Mouse (Mus musculus): ENCODE measurements around the gene Hmgcr. TPM values are rescaled to one million over a fixed set of nuclear protein-coding genes. Genes with fewer than 3 reads are reported as not detected.

The Hmgcr gene
- polyA plus RNA-seq (2015; fragmentation: Nextera tagmentation; extraction: Ambion mirVana), result 74.6 and 78.9 TPM in 2 replicates

DNA sequence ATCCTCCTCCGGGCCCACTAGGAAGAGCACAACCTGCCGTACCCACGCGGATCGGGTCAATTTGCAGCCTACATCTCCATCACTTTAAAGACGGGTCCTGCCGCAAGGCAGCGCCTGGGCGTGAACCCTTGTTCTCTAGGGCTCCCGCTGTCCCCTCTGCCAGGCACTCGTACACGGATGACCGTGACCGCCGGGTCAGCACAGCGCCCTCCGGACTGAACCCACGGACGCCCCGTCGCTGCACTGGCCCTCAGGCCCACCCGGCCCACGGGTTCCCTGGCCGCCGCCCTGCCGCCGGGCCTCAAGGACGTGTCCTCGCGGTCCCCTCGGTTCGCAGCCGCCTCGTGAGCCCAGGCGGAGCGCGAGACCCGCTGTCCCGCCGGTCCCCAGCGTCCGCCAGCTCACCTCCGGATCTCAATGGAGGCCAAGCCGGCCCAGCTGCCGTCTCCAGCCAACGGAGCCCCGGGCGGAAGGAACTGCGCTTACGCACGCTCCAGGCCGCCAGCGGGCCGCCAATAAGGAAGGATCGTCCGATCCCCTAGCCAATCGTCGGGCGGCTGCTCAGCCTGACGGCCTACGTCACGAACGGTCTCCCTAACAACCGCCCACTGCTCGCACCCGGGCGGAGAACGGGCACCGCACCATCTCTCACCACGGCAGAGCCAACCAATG lies at the start of gene Hmgcr:
TSS of gene Hmgcr (minus strand) at position 531 of the 672 bp plus-strand sequence.
- under 1% methylated on average over 70 of the region's 70 CpGs for WGBS
- H3K4me2 ChIP-seq (ENCODE audit: low read depth, low read length), result peak within 1 kb of the TSS; percentile 85
- peak within 1 kb of the TSS; percentile 98 for H3K9ac ChIP-seq (ENCODE audit: low read length)
- H3K27me3 ChIP-seq (ENCODE audit: control insufficient read depth, insufficient read depth, low read length), result no peaks in the 10 kb centered on the region
- ATAC-seq (ENCODE audit: insufficient read depth, low FRiP score), result peak; percentile 100
- H3K4me3 ChIP-seq (replicated peaks; ENCODE audit: low read length), result peak within 1 kb of the TSS; percentile 98
- no peaks in the 10 kb centered on the region for H3K9me3 ChIP-seq (replicated peaks; ENCODE audit: control insufficient read depth, low read length)
- peak within 1 kb of the TSS; percentile 92 for H3K27ac ChIP-seq (ENCODE audit: low read length)
- peaks cover 5% of the 10 kb centered on the region; the same call in 1 of the 2 replicates for H3K36me3 ChIP-seq (ENCODE audit: control insufficient read depth, insufficient read depth, low read length)
- H3K4me1 ChIP-seq (ENCODE audit: control insufficient read depth, insufficient read depth, low read length), result peaks cover 22% of the 10 kb centered on the region

GRCm38 (mm10) chr13:96720003-96720402 lies 49.3 kb upstream of the Hmgcr start:
- Histone ChIP-seq H3K4me3 (replicated peaks; ENCODE audit: low read length) (no peak overlapping the region), H3K9ac (ENCODE audit: low read length) (no peak overlapping the region), H3K36me3 (ENCODE audit: control insufficient read depth, insufficient read depth, low read length) (no peaks in the 10 kb centered on the region), H3K27ac (ENCODE audit: low read length) (no peak overlapping the region), H3K4me1 (ENCODE audit: control insufficient read depth, insufficient read depth, low read length) (no peaks in the 10 kb centered on the region), H3K9me3 (replicated peaks; ENCODE audit: control insufficient read depth, low read length) (no peaks in the 10 kb centered on the region), H3K27me3 (ENCODE audit: control insufficient read depth, insufficient read depth, low read length) (no peaks in the 10 kb centered on the region), H3K4me2 (ENCODE audit: low read depth, low read length) (no peak overlapping the region)
- 74% methylated on average over 2 of the region's 2 CpGs for WGBS
- ATAC-seq (ENCODE audit: insufficient read depth, low FRiP score), result no peak

DNA sequence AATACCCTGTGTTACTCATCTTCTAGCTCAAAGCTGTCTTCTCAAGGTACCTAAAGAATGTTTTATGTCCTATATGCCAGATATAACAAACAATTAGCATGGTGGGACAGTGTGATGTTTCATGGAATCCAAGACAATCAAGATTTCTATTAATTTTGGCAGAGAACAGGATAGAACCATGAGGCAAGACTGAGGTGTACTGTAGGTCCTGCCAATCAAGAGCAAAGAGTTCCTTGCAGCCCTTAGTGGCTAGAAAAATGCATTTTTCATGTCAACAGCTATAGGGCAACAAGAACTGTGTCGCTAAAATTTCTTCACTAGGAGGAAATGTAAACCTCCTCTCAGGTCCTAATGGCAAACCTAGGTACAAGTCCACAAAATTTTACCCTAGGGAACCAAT lies 47.1 kb upstream of the Hmgcr start:
- no peak overlapping the region for H3K4me2 ChIP-seq (ENCODE audit: low read depth, low read length)
- WGBS, result 63% methylated on average over 1 of the region's 1 CpGs
- no peaks in the 10 kb centered on the region for H3K27me3 ChIP-seq (ENCODE audit: control insufficient read depth, insufficient read depth, low read length)
- no peak overlapping the region for H3K4me3 ChIP-seq (replicated peaks; ENCODE audit: low read length)
- no peak overlapping the region for H3K9ac ChIP-seq (ENCODE audit: low read length)
- H3K9me3 ChIP-seq (replicated peaks; ENCODE audit: control insufficient read depth, low read length), result no peaks in the 10 kb centered on the region
- no peak overlapping the region for H3K27ac ChIP-seq (ENCODE audit: low read length)
- no peak for ATAC-seq (ENCODE audit: insufficient read depth, low FRiP score)
- no peaks in the 10 kb centered on the region for H3K36me3 ChIP-seq (ENCODE audit: control insufficient read depth, insufficient read depth, low read length)
- H3K4me1 ChIP-seq (ENCODE audit: control insufficient read depth, insufficient read depth, low read length), result no peaks in the 10 kb centered on the region

DNA sequence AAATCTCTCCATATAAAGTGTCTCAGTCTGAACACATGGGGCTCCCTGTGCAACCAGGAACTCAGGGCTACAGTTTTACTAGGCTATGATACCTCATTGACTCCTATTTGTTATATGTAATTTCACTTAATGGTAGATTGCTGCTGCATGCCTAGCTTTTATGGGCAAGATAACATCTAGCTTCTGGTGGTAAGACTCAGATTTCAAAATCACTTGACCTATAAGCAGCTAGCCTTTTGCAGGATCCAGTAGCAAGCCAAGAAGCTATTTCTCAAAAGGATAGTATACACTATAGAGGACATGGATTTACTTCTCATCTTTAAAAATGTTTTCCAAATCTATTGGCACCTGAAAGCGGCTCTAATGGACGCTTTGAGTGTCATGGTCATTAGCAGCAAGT lies 45.6 kb upstream of the Hmgcr start:
- Histone ChIP-seq H3K4me3 (replicated peaks; ENCODE audit: low read length) (no peak overlapping the region), H3K27me3 (ENCODE audit: control insufficient read depth, insufficient read depth, low read length) (no peaks in the 10 kb centered on the region), H3K27ac (ENCODE audit: low read length) (no peak overlapping the region), H3K36me3 (ENCODE audit: control insufficient read depth, insufficient read depth, low read length) (no peaks in the 10 kb centered on the region), H3K4me2 (ENCODE audit: low read depth, low read length) (no peak overlapping the region), H3K4me1 (ENCODE audit: control insufficient read depth, insufficient read depth, low read length) (no peaks in the 10 kb centered on the region), H3K9me3 (replicated peaks; ENCODE audit: control insufficient read depth, low read length) (no peaks in the 10 kb centered on the region), H3K9ac (ENCODE audit: low read length) (no peak overlapping the region)
- ATAC-seq (ENCODE audit: insufficient read depth, low FRiP score), result no peak
- WGBS, result 74% methylated on average over 2 of the region's 2 CpGs

DNA sequence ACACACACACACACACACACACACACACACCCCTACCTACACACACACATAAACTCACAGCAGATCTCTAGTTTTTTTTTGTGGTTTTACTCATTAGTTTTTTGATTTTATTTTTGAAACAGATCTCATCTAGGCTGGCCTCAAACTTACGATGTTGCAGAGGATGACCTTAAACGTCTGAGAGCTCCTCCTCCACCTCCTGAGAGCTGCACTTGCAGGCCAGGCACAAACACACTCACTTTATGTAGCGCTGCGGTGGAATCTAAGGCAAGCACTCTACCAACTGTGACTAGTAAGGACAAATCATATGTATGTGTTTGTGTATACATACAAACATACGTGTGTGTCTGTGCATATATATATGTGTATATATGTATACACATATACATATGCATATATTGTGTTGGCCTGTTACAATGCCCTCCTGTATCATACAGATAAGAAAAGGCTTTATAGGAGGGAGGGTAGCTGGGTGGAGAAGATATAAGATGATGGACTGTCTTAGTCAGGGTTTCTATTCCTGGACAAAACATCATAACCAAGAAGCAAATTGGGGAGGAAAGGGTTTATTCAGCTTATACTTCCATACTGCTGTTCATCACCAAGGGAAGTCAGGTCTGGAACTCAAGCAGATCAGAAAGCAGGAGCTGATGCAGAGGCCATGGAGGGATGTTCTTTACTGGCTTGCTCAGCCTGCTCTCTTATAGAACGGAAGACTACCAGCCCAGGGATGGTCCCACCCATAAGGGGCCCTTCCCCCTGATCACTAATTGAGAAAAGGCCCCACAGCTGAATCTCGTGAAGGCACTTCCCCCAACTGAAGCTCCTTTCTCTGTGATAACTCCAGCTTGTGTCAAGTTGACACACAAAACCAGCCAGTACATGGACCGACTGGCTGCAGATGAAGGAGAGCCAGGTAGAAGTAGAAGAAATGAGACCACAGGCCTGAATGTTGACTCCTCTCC lies 38.8 kb upstream of the Hmgcr start:
- ATAC-seq (ENCODE audit: insufficient read depth, low FRiP score), result no peak
- Histone ChIP-seq H3K4me2 (ENCODE audit: low read depth, low read length) (no peak overlapping the region), H3K36me3 (ENCODE audit: control insufficient read depth, insufficient read depth, low read length) (no peaks in the 10 kb centered on the region), H3K9ac (ENCODE audit: low read length) (no peak overlapping the region), H3K4me1 (ENCODE audit: control insufficient read depth, insufficient read depth, low read length) (no peaks in the 10 kb centered on the region), H3K27ac (ENCODE audit: low read length) (no peak overlapping the region), H3K27me3 (ENCODE audit: control insufficient read depth, insufficient read depth, low read length) (no peaks in the 10 kb centered on the region), H3K4me3 (replicated peaks; ENCODE audit: low read length) (no peak overlapping the region), H3K9me3 (replicated peaks; ENCODE audit: control insufficient read depth, low read length) (no peaks in the 10 kb centered on the region)
- 69% methylated on average over 8 of the region's 8 CpGs for WGBS

GRCm38 (mm10) chr13:96702567-96703278 lies 32.0 kb upstream of the Hmgcr start:
- H3K36me3 ChIP-seq (ENCODE audit: control insufficient read depth, insufficient read depth, low read length), result no peaks in the 10 kb centered on the region
- 63% methylated on average over 9 of the region's 9 CpGs for WGBS
- no peaks in the 10 kb centered on the region for H3K4me1 ChIP-seq (ENCODE audit: control insufficient read depth, insufficient read depth, low read length)
- H3K4me2 ChIP-seq (ENCODE audit: low read depth, low read length), result no peak overlapping the region
- no peak for ATAC-seq (ENCODE audit: insufficient read depth, low FRiP score)
- H3K9me3 ChIP-seq (replicated peaks; ENCODE audit: control insufficient read depth, low read length), result no peaks in the 10 kb centered on the region
- no peak overlapping the region for H3K27ac ChIP-seq (ENCODE audit: low read length)
- H3K9ac ChIP-seq (ENCODE audit: low read length), result no peak overlapping the region
- H3K4me3 ChIP-seq (replicated peaks; ENCODE audit: low read length), result no peak overlapping the region
- no peaks in the 10 kb centered on the region for H3K27me3 ChIP-seq (ENCODE audit: control insufficient read depth, insufficient read depth, low read length)

DNA sequence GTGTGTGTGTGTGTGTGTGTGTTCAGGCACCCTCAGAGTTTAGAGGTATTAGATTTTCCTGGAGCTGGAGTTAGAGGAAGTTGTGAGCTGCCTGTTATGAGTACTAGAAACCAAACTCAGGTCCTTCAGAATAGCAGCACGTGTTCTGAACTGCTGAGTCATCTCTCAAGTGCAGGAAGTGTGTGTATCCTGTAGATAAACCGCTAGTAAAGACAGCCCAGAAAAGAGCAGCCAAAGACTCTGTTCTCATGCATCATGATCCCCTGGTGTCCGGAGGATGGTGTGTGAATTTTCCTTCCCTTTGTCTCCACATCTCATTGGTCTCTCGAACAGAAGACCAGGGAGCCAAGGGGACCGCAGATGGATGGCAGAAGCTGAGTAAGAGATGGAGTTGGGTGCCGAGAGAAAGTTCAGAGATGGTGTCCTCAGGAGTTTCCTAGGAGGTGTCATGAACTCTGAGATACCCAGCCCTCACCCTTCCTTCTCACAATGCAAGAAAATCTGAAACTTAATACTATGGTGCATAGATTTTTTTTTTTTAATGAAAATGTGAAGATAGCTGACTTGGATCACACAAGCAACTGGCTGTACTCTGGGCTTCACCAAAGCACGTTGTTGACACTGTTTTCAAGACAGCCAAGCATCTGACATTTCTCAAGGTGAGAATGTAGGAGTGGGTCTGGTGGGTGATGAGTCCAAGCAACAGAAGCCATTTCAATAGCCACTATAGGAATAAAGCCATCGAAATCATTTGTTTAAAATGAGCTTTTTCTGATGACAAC lies 27.3 kb upstream of the Hmgcr start:
- H3K9me3 ChIP-seq (replicated peaks; ENCODE audit: control insufficient read depth, low read length), result no peaks in the 10 kb centered on the region
- H3K36me3 ChIP-seq (ENCODE audit: control insufficient read depth, insufficient read depth, low read length), result no peaks in the 10 kb centered on the region
- H3K4me1 ChIP-seq (ENCODE audit: control insufficient read depth, insufficient read depth, low read length), result no peaks in the 10 kb centered on the region
- H3K27me3 ChIP-seq (ENCODE audit: control insufficient read depth, insufficient read depth, low read length), result no peaks in the 10 kb centered on the region
- H3K27ac ChIP-seq (ENCODE audit: low read length), result no peak overlapping the region
- H3K9ac ChIP-seq (ENCODE audit: low read length), result no peak overlapping the region
- ATAC-seq (ENCODE audit: insufficient read depth, low FRiP score), result peak; percentile 82
- H3K4me2 ChIP-seq (ENCODE audit: low read depth, low read length), result no peak overlapping the region
- no peak overlapping the region for H3K4me3 ChIP-seq (replicated peaks; ENCODE audit: low read length)
- WGBS, result 66% methylated on average over 8 of the region's 8 CpGs

DNA sequence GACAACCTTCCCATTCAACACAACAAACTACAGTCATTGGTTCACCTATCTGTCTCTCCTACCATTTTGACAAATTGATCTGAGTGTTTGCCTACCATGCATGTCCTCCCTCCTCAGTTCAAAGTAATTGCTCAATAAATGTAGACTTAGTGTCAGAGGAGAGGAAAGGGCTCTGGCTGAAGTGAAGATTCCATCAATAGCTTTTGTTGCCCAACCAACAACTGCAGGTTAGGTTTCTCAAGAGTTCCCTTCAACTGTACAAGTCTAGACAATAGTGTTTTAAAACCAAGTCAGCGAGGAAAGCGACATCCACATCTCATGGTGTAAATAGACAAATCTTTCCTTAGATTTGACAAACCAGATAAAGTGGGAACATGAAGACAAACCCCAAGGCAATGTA lies 24.7 kb upstream of the Hmgcr start:
- 89% methylated on average over 2 of the region's 2 CpGs for WGBS

More for the DNA sequence above, 24.7 kb upstream of the Hmgcr start:
- Histone ChIP-seq H3K27ac (ENCODE audit: low read length) (no peak overlapping the region), H3K9ac (ENCODE audit: low read length) (no peak overlapping the region), H3K4me1 (ENCODE audit: control insufficient read depth, insufficient read depth, low read length) (no peaks in the 10 kb centered on the region), H3K27me3 (ENCODE audit: control insufficient read depth, insufficient read depth, low read length) (no peaks in the 10 kb centered on the region), H3K4me3 (replicated peaks; ENCODE audit: low read length) (no peak overlapping the region), H3K36me3 (ENCODE audit: control insufficient read depth, insufficient read depth, low read length) (no peaks in the 10 kb centered on the region), H3K9me3 (replicated peaks; ENCODE audit: control insufficient read depth, low read length) (no peaks in the 10 kb centered on the region), H3K4me2 (ENCODE audit: low read depth, low read length) (no peak overlapping the region)
- ATAC-seq (ENCODE audit: insufficient read depth, low FRiP score), result no peak
